Mouse (Mus musculus) spleen, embryonic (tissue): ENCODE measurements at regions not wholly inside any gene's neighbourhood (a gene's known extent, or its start where the extent isn't known, plus 50 kb on each side); places are given as distances from the start of the nearest gene placed in this dataset.

ENCODE experiments used
- CTCF ChIA-PET: fragments of 350-600 bp; sonication (Branson Sonifier 250); formaldehyde crosslinking; loops from one replicate; lab custom pipeline; 2022; lab: Charles Lee

DNA sequence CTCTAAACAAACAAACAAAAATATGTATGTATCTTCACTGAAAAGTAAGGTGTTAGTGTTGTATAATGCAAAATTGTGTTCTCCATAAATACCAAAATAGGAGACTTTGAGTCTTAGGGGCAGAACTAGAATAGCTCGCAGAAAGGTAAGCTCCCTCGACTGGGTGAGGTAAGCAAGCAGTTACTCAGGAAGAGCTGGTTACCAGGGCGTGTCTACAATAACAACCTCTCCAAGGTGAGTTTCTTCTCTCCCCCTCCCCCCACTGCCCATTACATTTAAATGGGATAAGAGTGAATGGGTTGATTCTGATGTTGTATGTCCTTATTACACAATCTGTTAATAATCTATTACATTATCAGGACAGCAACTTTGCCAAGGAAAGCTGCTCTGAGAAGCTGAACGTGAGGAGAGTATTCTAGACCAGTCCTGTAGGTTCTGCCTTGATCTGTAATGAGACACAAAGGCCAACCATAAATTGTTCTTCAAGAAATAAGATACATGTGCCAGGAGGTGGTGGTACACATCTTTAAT, 125.2 kb upstream of the Zfand5 start:
- CTCF ChIA-PET, result no interaction called here

DNA sequence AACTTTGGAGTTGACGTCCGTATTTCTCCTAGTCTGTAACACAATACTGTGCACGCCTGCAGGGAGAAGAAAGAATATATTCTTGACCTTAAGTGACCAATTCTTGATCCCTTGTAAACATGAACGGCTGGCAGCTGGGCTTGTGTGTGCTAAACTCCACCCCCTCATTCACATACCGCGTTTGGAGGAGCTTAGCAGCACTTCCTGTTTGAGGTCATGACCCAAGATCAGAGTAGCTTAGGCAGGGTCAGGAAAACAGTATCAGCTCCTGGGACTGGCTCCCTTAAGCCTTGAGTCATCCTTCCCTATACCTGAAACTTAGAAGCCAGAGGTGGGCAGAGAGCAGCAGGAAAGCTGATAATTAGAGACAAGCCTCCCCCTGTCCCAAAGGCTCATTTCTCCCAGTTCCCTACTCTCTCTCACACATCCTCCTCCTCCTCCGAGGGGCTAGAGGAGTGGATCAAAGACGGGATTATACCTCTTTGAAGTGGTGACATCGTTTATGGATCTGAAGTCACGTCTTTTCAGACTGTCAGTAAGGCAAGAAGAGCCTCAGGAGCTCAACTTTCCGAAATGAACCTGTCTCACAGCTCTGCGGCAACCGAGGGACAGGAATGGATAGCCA, 127.3 kb upstream of the Zfand5 start:
- CTCF ChIA-PET, result no interaction called here

DNA sequence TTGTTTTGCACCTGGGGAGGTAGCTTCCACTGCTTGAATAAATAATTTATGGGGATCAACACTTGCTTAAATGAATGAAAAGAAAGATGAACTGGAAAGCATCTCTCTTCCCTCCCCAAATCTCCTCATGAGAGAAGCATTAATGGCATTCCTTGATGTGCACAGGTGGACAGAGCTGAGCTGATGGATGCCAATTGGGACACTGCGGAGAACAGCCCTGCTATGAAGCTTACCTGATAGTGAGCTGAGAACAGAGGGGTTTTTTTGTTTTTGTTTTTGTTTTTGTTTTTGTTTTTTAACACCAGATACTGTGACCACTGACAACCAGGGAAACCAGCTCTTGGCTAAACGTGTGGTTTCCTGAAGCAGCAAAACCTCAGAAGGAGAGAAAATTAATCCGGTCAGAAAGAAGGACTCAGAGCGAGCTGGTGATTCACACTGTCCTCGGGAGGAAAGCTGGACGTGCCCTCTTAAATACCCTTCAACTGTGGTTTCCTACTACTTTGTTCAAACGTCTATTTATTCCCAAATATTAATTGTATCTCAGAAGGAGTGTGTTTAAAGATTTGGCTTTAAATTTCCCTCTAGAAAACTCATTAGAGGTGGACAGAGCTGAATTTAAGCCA, 128.0 kb upstream of the Zfand5 start:
- CTCF ChIA-PET, result no interaction called here

DNA sequence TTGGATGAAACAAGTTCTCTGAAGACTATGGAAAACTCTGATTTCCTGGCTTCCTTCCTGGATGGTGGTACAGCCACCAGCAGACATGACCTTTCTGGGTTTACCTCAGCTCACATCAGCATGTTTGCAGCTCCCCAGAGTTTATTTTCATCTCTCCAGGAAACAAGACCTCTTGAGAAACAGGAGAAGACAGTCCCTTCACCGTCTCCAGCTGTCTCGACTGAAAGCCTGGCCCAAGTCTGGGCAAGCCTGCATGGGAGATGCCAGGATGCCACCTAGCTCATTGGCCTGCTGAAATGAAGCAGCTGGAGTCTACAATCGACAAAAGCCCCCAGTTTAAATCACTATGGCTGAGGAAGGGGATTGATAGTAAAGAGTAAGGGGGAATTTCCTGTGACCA, 131.6 kb upstream of the Zfand5 start:
- CTCF ChIA-PET, result no interaction called here

DNA sequence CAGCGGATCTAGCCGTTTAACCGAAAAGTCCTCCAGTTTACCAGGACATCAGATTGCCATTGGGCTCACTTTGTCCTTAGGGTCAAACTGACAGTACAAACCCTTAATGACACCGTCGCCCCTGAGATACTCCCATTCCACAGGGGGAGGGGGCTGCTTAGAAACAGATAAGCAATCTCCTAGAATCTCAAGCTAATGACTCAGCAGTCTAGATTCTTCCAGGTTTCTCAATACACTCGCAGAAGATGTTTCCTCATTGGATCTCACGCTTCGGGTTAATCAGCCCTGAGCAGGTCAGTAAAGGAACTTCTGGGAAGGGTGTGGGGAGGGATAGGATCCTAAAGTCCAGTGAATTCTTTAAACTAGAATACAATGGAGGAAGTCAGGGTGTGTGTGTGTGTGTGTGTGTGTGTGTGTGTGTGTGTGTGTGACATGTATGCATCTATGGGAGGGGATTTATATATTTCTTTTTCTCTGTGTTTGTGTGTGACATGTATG, 133.0 kb upstream of the Zfand5 start:
- CTCF ChIA-PET, result no interaction called here

DNA sequence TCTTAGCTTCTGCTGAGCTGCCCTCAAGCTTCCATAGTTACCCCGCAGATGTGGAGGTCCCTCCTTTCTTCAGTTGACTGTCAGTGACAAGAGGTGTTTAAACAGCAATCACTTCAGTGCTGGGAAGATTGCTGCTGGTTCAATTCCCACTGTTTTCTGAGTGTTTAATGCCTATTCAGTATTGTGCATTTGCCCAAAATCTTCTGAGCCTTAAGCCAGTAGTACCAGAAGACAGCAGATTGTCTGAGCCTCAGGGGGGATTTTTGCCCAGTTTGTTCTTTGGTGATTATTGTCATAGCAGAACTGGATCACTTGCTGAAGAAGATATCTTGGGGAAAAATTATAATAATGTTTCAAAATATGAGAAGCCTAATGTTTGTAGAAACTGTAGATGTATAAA, 135.3 kb upstream of the Zfand5 start:
- CTCF ChIA-PET, result no interaction called here

DNA sequence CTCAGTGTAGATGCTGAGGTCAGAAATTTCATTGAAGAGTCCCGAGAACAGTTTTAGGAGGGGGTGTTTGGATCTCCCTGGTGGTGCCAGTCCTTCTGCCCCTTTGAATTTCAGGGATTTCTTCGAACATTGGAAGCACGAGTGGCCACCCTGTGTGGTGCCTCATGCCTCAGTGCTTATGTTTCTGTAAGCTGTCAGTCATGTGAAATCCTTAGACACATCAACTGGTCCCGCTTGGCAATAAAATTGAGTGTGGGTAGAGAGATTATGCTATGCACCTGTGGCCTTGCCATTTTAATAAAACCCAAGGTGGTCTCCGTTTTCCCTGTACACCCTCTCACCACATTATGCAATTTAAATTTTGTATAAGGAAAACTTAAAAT, 136.1 kb upstream of the Zfand5 start:
- CTCF ChIA-PET, result no interaction called here

DNA sequence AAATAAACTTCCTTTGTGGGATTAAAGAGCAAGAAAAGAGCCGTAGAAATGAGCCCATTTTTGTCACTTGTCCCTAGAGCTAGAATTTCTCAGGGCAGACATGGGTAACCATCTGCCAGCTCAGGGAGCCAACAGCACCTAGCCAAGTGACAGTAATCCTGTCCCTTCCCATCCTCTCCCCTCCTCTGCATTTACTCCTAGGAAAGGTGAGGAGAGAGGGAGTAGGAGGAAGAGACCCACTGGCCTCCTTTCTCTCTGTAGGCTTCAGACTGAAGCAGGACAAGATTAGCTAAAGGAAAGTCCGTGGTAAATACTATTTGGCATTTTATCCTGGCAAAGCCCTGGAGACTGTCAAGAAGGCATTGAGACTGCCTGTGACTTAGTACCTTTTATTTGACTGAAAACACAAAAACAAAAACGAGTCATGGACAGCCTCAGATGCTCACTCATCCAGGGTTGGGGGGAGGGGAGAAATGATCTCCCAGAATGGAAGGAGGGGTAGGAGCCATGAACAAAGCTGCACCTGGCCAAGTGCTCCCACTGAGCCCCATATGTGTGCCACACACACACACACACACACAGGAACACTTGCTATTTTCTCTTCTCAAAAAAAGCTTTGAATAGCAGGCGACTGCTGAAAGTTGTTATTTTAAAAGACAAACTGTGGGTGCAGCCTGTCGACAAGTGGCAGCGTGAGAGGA, 136.6 kb upstream of the Zfand5 start:
- CTCF ChIA-PET, result no interaction called here

DNA sequence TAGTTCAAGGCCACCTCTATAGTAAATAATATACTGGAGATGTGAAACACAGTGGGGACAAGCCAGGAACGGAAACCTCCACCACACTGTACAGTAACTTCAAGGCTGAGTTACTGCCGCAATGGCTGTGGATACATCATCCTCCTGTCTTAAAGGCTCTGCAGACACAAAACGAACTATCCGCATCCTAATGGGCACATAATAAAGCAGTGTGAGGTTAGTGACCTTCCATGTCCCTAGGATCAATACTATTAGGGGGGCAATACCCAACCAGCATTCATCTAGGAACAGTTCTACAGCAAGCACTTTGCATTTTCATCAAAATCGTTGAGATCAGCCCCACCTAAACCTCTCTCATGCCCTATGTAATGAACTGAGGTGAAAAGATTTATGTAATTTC, 142.4 kb upstream of the Zfand5 start:
- CTCF ChIA-PET, result no interaction called here

DNA sequence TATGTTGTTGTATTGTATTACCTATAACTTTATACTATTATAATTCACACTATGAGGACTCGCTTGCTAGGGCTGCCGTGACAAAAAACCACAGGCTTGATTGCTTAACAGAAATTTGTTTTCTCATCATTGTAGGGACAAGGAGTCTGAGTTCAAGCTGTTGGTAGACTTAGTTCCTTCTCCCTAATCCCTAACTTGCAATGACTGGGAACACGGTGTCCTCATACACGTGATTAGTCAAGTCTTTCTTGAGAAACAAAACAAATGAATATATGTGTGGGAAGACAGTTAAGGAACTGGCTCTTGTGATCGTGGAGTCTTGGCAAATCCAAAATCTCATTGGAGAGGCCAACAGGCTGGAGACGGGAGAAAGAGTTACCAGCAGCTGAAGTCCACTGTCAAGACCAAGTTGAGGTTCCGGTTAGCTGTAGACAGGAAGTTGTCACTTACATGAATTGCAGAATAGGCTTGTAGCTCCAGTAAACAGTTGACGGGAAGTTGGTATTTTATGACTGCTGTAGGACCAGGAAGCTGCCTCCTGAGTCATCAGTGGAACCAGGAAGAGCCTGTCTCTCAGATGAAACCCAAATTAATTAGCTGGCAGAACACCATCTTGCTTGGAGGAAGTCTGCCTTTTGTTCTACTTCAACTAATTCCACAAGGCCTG, 144.9 kb upstream of the Zfand5 start:
- CTCF ChIA-PET, result no interaction called here

DNA sequence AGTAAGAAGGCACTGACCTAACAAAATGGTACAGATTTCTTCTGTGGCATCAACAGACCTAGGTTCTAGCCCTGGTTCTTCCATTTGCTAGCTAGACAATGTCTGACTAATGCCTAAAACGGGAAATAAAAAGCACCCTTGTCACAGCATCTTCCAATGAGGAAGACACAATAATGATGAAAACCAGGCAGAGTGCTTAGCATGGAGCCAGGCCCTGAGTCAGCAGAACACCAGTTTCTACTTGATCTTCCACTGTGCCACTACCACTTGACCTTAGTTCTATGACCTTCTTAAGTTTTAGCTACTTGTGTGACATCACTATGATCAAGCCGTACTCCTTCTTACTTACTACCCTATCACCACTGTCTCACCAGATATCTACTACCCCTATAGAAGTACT, 145.4 kb upstream of the Zfand5 start:
- CTCF ChIA-PET, result no interaction called here

DNA sequence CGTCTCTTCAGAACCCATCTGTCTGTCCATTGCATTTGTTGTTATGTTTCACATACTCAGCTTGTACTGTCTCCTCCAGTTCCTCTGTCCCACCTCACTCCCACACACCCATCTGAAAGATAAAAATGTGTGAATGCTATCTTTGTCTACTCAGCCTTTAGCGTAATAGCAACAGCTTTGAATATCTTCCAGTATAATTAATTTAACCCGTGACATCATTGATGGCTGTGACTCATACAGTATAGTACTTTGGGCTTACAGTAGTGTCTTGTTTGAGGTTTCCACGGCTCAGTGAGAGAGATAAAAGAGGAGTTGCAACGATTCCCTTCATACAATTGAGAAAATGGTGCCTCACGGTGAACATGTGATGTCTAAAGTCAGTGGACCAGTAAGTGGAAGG, 152.6 kb upstream of the Zfand5 start:
- CTCF ChIA-PET, result no interaction called here

DNA sequence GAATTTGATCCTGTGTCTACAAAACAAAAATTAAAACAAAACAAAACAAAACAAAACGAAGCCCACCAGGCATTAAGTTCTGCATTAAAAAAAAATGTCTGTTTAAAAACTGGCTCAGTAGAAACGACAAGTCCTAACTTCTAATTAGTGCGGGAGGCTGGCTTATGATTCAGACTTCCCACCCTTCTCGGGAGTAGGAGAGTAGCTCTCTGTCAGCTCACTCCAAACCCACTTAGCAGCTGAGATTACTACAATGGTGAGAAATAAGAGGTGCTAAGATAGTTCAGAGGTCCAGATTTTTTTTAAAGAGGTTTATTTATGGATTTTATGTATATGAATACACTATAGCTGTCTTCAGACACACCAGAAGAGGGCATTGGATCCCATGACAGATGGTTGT, 153.3 kb upstream of the Zfand5 start:
- CTCF ChIA-PET, result no interaction called here

DNA sequence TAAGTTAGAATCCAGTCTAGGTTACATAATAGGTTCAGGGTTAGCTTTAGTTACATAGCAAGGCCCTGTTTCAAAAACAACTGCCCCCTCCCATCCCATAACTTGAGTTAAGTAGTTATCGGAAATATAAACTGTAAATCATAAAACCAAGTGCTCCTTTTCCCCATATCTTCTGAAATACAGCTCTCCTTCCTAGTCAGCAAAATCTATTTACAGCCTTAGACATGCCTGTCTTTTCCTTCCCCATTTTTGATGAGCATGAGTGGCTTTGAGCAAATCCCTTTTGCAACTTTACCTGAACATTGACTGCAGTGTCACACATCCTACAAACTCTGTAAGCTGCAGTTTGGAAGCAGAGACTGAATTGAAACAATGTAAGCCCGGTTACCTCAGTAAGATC, 156.4 kb upstream of the Zfand5 start:
- CTCF ChIA-PET, result no interaction called here

DNA sequence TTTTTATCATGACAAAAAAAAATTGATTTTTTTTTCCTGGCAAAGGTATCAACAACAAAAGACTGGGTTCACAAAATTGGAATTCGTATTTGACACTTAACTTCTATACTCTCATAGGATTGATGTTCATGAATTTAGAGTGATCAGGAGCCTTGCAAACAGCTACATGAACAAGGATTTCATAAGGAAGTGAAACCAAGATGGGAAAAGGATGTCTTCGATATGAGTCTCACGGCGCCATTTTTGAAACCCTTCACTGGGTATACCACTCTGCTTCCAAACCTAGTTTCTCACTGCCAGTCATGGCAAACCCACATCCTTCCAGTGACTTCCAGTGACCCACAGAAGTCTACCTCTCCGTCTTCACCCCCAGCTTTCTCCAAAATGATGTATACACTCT, 157.8 kb upstream of the Tmc1 start:
- CTCF ChIA-PET, result no interaction called here

DNA sequence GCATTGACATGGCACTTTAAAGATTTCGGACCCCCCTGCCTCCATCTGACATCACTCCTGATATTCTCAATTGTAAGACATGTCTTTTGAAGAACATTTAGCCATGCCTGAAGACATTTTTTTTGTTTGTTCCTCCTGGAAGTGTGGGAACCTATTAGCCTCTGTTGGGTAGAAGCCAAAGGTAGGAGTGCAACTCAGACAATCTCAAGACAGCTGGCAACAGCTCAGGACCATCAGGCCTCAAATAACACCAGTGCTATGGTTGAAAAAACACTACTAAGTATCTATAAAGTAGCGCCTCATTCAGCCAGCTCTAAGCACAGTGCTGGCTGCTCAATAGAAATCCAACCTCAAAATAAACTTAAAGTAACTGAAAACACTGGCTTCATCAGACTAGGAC, 154.3 kb upstream of the Tmc1 start:
- CTCF ChIA-PET, result no interaction called here

DNA sequence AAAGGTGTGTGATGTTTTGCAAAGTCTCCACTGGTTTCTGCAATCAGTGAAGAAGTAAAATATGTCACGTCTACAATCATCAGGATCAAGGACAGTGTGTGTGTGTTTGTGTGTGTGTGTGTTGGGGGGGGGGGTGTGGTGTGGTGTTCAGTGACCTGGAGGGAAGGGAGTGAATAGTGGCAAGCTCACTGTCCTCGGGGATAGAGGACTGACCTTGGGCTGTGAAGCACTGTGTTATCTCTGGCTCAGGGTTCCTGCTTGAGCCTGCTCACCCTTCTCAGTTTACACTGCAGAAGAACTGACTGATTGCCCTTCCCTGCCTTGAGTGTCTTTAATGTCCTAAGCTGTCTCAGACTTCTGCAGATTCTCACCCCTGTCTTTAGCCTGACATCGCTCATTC, 153.7 kb upstream of the Tmc1 start:
- CTCF ChIA-PET, result no interaction called here

DNA sequence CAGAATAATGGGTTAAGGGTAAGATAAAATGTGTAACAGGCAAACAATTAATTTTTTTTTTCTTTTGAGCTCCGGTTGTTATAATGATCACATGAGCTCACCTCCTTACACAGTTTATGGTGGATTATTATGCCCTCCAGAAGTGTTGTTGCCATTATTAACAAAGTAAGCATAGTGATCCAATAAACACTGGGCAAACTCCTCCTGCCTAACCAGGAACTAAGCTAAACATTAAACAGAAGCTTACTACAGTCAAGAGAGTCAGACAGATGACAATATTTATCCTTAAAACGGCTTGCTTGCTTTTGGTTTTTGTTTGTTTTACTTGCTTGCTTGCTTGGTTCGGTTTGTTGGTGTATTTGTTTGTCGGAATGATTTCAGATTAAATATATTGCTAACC, 153.3 kb upstream of the Tmc1 start:
- CTCF ChIA-PET, result no interaction called here

DNA sequence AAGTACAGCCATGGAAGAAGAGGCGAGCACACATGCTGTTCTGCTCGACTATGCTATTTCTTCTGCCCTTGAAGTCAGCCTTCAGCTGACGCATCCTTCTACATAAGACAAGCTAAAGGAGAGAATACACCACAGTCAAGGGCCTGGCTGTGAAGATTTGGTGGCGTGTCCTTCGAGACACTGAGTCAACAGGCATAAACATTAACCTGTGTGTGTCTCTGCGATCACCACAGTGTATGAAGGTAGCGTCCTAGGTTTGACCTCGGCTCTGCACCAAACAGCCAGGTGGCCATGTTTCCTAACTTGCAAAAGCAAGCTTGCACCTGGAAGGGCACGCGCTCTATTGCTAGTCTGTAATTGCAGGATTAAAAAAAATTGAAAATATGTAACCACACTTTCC, 152.8 kb upstream of the Tmc1 start:
- CTCF ChIA-PET, result no interaction called here

DNA sequence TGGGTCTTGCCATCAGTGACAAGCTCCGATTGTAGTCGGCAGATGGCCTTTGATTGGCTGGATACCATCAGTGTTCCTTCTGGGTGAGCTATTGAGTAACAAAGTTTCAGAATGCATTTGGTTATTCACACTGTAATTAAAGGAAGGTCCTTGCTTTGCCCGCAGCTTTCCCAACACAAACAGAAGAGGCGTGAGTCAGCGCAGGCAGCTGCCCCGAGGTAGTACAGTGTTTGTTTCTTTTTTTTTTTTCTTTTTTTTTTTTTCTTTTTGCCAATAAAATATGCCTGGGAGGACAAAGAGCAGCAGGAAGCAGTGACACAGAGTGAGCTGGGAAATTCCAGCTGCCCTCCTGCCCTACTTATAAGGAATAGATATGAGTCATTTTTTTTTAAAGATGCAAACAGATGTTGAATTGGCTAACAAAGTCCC, 152.3 kb upstream of the Tmc1 start:
- CTCF ChIA-PET, result no interaction called here

DNA sequence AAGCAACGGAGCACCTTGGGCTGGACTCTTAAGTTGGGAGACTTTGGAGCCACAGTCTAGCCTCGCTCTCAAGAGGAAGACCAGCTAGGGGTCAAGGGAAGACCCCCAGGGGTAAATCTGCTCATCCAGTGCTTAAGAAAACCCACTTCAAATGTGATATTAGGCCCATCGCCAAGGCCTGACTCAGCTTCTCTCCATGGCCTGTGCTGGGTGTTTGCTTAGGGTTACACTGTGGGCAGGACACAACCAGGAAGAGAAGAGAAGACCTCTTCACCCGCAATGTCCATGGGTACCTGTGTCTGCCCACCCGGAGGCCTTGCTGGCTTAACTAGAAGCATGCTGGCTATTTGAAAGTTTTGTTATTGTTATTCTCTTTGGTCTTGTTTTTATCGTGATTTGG, 151.0 kb upstream of the Tmc1 start:
- CTCF ChIA-PET, result no interaction called here

DNA sequence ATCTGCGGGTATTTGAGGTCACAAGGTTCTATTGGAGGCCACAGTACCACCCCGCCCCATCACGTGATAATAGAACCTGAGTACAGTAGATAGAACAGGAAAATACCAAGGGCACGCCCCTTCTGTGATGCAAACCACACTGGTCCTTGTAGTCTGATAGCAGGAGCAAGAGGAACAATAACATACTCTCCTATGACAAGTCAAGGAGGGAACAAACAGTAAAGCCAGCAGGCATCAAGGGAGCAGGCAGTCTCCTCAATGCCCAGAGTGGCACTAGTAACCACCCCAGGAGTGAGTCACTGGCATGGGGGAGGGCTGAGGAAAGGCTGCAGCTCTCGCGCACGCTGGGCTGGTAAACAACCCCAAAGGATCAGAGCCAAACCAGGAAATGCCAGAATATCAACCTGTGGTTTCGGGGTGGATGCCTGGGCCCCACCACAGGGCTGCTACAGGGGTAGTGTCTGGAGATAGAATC, 150.5 kb upstream of the Tmc1 start:
- CTCF ChIA-PET, result interaction anchor here (0.8 kb wide), 1 partner anchor 1379 kb away, joined by 7 read pairs; no protein-coding TSS in a partner anchor
